Mouse (Mus musculus): ENCODE results near the gene Kcnd2. TPM values are rescaled to one million over a fixed set of nuclear protein-coding genes. Genes with fewer than 3 reads are reported as not detected.

The Kcnd2 gene
- polyA plus RNA-seq, 1 experiment from 2014 or later: 1.5 TPM

GRCm38 (mm10) chr6:21701131-21701530 lies 485.8 kb downstream of the Kcnd2 start:
- no peaks in the 10 kb centered on the region for H3K4me1 ChIP-seq (replicated peaks)
- no peak overlapping the region for H3K4me2 ChIP-seq
- H3K36me3 ChIP-seq: no peaks in the 10 kb centered on the region
- no peak overlapping the region for H3K27ac ChIP-seq
- 74% methylated on average over 6 of the region's 6 CpGs for WGBS
- no peak overlapping the region for H3K9ac ChIP-seq
- H3K4me3 ChIP-seq: no peak overlapping the region
- no peaks in the 10 kb centered on the region for H3K9me3 ChIP-seq (replicated peaks)
- ATAC-seq (replicated peaks; ENCODE audit: insufficient number of reproducible peaks, insufficient read depth, low FRiP score, low read depth): no peak
- H3K27me3 ChIP-seq: no peaks in the 10 kb centered on the region

DNA sequence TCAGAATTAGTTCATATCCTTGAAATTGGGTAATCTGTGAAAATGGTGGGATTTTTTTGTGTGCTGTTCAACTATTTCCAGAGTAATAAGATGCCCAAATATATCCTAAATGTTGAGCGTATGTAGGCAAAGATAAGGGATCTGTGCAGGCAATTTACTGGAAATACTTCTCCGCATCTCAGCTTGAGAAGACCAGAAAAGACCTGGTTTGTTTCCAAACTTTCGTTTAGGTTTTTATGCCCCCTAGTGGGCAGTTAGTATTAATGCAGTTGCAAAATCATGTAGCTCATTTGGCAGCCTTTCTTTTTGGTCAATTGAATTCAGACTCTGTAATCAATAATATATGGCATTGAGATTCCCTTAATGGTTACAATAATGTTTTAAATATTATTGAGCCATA lies 493.9 kb downstream of the Kcnd2 start:
- WGBS: 7% methylated on average over 3 of the region's 3 CpGs
- Histone ChIP-seq H3K4me3 (no peak overlapping the region), H3K4me2 (no peak overlapping the region), H3K27ac (no peak overlapping the region), H3K4me1 (replicated peaks) (no peaks in the 10 kb centered on the region), H3K27me3 (no peaks in the 10 kb centered on the region), H3K9ac (no peak overlapping the region), H3K9me3 (replicated peaks) (no peaks in the 10 kb centered on the region), H3K36me3 (no peaks in the 10 kb centered on the region)
- no peak for ATAC-seq (replicated peaks; ENCODE audit: insufficient number of reproducible peaks, insufficient read depth, low FRiP score, low read depth)

DNA sequence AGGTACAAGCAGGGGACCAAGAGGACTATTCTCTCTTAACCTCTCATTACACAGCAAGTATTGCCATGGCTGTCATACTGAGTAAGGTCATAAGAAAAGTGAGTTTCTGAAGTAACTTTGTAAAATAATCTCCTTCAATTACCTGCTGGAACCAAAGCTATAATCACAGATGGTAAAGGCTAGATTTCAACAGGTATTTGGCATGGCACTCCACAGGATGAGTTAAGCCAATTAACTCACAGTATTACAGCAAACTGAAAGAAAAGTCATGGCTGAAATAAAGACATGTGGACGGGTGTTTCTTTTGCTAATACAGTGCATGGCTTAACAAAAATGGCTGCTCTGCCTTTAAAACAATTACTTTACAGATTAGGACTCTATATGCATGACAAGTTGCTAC lies 503.8 kb downstream of the Kcnd2 start:
- no peaks in the 10 kb centered on the region for H3K4me1 ChIP-seq (replicated peaks)
- no peak for ATAC-seq (replicated peaks; ENCODE audit: insufficient number of reproducible peaks, insufficient read depth, low FRiP score, low read depth)
- no peak overlapping the region for H3K4me3 ChIP-seq
- H3K36me3 ChIP-seq: no peaks in the 10 kb centered on the region
- WGBS: 66% methylated on average over 1 of the region's 1 CpGs
- no peaks in the 10 kb centered on the region for H3K9me3 ChIP-seq (replicated peaks)
- no peak overlapping the region for H3K27ac ChIP-seq
- H3K27me3 ChIP-seq: no peaks in the 10 kb centered on the region
- no peak overlapping the region for H3K4me2 ChIP-seq
- no peak overlapping the region for H3K9ac ChIP-seq

GRCm38 (mm10) chr6:21722238-21722637 lies 506.9 kb downstream of the Kcnd2 start:
- Histone ChIP-seq H3K4me2 (no peak overlapping the region), H3K4me1 (replicated peaks) (no peaks in the 10 kb centered on the region), H3K9me3 (replicated peaks) (no peaks in the 10 kb centered on the region), H3K27me3 (no peaks in the 10 kb centered on the region), H3K4me3 (no peak overlapping the region), H3K36me3 (no peaks in the 10 kb centered on the region), H3K27ac (no peak overlapping the region), H3K9ac (no peak overlapping the region)
- WGBS: 74% methylated on average over 10 of the region's 10 CpGs
- no peak for ATAC-seq (replicated peaks; ENCODE audit: insufficient number of reproducible peaks, insufficient read depth, low FRiP score, low read depth)

- H3K27ac ChIP-seq: no peak overlapping the region
- no peak overlapping the region for H3K4me3 ChIP-seq
- H3K9ac ChIP-seq: no peak overlapping the region
- no peaks in the 10 kb centered on the region for H3K9me3 ChIP-seq (replicated peaks)
- H3K4me2 ChIP-seq: no peak overlapping the region
- 51% methylated on average over 2 of the region's 2 CpGs for WGBS
- no peaks in the 10 kb centered on the region for H3K27me3 ChIP-seq
- no peak for ATAC-seq (replicated peaks; ENCODE audit: insufficient number of reproducible peaks, insufficient read depth, low FRiP score, low read depth)
- H3K4me1 ChIP-seq (replicated peaks): no peaks in the 10 kb centered on the region
- H3K36me3 ChIP-seq: no peaks in the 10 kb centered on the region
These were observed 525.3 kb downstream of the Kcnd2 start for GRCm38 (mm10) chr6:21740606-21741005.

GRCm38 (mm10) chr6:21744615-21745266 lies 529.4 kb downstream of the Kcnd2 start:
- 60% methylated on average over 3 of the region's 3 CpGs for WGBS
- no peaks in the 10 kb centered on the region for H3K36me3 ChIP-seq
- no peak for ATAC-seq (replicated peaks; ENCODE audit: insufficient number of reproducible peaks, insufficient read depth, low FRiP score, low read depth)
- H3K27ac ChIP-seq: no peak overlapping the region
- no peak overlapping the region for H3K4me2 ChIP-seq
- H3K4me1 ChIP-seq (replicated peaks): no peaks in the 10 kb centered on the region
- H3K9ac ChIP-seq: no peak overlapping the region
- H3K27me3 ChIP-seq: no peaks in the 10 kb centered on the region
- no peaks in the 10 kb centered on the region for H3K9me3 ChIP-seq (replicated peaks)
- no peak overlapping the region for H3K4me3 ChIP-seq

- Histone ChIP-seq H3K27me3 (no peaks in the 10 kb centered on the region), H3K4me1 (replicated peaks) (no peaks in the 10 kb centered on the region), H3K36me3 (no peaks in the 10 kb centered on the region), H3K9ac (no peak overlapping the region), H3K9me3 (replicated peaks) (no peaks in the 10 kb centered on the region), H3K4me3 (no peak overlapping the region), H3K4me2 (no peak overlapping the region), H3K27ac (no peak overlapping the region)
- ATAC-seq (replicated peaks; ENCODE audit: insufficient number of reproducible peaks, insufficient read depth, low FRiP score, low read depth): no peak
- WGBS: 80% methylated on average over 1 of the region's 1 CpGs
These were observed 532.2 kb downstream of the Kcnd2 start for GRCm38 (mm10) chr6:21747536-21747935.

DNA sequence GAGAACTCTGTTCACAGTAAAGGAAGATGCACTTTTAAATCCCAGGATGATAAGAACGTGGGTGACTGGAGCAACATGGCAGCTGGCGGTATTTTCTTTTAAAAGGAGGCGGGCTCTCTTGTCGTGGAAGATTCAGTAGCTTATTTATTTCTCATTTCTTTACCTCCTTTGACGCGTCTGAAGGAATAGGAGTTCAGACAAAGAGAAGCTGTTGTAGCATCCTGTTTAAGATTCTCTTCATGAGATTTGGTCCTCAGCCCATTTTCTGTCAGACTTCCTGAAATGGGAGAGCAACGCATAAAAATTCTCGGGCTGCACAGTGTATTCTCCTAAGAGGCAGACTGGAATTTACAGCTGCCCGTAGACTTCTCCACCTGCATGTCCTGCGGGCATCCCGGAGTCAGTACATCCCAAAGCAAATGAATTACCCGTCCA lies 552.5 kb downstream of the Kcnd2 start:
- 75% methylated on average over 12 of the region's 12 CpGs for WGBS
- Histone ChIP-seq H3K27me3 (no peaks in the 10 kb centered on the region), H3K36me3 (peaks cover 4% of the 10 kb centered on the region; the same call in 1 of the 2 replicates), H3K4me1 (replicated peaks) (no peaks in the 10 kb centered on the region), H3K9ac (no peak overlapping the region), H3K4me3 (no peak overlapping the region), H3K27ac (no peak overlapping the region), H3K9me3 (replicated peaks) (no peaks in the 10 kb centered on the region), H3K4me2 (no peak overlapping the region)
- ATAC-seq (replicated peaks; ENCODE audit: insufficient number of reproducible peaks, insufficient read depth, low FRiP score, low read depth): no peak

DNA sequence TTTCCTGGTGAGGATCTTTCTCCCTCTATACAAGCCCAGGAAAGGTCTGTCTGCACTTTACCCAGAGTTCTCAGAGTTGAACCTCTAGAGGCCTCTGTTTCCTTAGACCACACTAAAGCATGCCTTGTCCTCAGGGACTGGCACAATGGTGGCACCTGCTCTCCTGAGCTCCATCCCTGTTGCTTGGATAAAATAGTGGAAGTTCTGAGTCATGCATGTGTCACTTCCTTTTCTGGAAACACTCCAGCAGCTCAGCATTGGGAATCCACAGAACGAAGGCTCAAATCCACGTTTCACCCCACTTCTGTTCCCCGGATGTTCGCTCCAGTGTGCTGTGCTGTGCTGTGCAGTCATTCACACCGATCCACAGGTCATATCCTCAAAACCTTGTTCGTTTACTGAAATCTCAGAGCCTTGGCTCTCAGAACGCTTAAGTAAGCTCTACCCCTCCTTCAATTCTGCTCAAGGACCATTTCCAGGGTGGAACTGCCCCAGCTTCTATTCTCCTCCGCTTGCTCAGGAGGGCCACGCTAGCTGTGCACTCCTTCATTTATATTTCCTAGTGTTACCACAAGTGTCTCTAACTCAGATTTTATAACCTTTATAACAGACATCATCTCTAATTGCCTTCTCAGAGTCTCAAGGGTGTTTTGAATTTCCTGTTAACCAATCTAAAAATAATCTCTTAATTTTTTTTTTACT lies 553.6 kb downstream of the Kcnd2 start:
- Histone ChIP-seq H3K4me1 (replicated peaks) (no peaks in the 10 kb centered on the region), H3K9me3 (replicated peaks) (no peaks in the 10 kb centered on the region), H3K4me2 (no peak overlapping the region), H3K4me3 (no peak overlapping the region), H3K27me3 (no peaks in the 10 kb centered on the region), H3K27ac (no peak overlapping the region), H3K9ac (no peak overlapping the region), H3K36me3 (peaks cover 4% of the 10 kb centered on the region; the same call in 1 of the 2 replicates)
- ATAC-seq (replicated peaks; ENCODE audit: insufficient number of reproducible peaks, insufficient read depth, low FRiP score, low read depth): no peak
- 70% methylated on average over 9 of the region's 9 CpGs for WGBS

- peaks cover 4% of the 10 kb centered on the region; the same call in 1 of the 2 replicates for H3K36me3 ChIP-seq
- no peak overlapping the region for H3K27ac ChIP-seq
- no peak overlapping the region for H3K4me2 ChIP-seq
- no peaks in the 10 kb centered on the region for H3K4me1 ChIP-seq (replicated peaks)
- no peak overlapping the region for H3K9ac ChIP-seq
- no peak for ATAC-seq (replicated peaks; ENCODE audit: insufficient number of reproducible peaks, insufficient read depth, low FRiP score, low read depth)
- no peak overlapping the region for H3K4me3 ChIP-seq
- no peaks in the 10 kb centered on the region for H3K27me3 ChIP-seq
- 86% methylated on average over 1 of the region's 1 CpGs for WGBS
- H3K9me3 ChIP-seq (replicated peaks): no peaks in the 10 kb centered on the region
These were observed 554.1 kb downstream of the Kcnd2 start for GRCm38 (mm10) chr6:21769447-21769809.

GRCm38 (mm10) chr6:21774213-21774916 lies 559.1 kb downstream of the Kcnd2 start:
- H3K27ac ChIP-seq: no peak overlapping the region
- H3K4me2 ChIP-seq: no peak overlapping the region
- H3K27me3 ChIP-seq: no peaks in the 10 kb centered on the region
- 76% methylated on average over 7 of the region's 7 CpGs for WGBS
- H3K4me1 ChIP-seq (replicated peaks): no peaks in the 10 kb centered on the region
- no peak for ATAC-seq (replicated peaks; ENCODE audit: insufficient number of reproducible peaks, insufficient read depth, low FRiP score, low read depth)
- H3K4me3 ChIP-seq: no peak overlapping the region
- H3K36me3 ChIP-seq: peaks cover 4% of the 10 kb centered on the region; the same call in 1 of the 2 replicates
- no peak overlapping the region for H3K9ac ChIP-seq
- no peaks in the 10 kb centered on the region for H3K9me3 ChIP-seq (replicated peaks)
